Mouse (Mus musculus) bone marrow macrophage, adult 2 months (primary cell): ENCODE results near the gene Haus2. TPM values are rescaled to one million over a fixed set of nuclear protein-coding genes. Genes with fewer than 3 reads are reported as not detected.

ENCODE experiments used
- H3K27ac ChIP-seq: 2 replicates; pipeline ENCODE4 v1.5.1; 2012; ENCODE audit warnings: low read depth, low read length; ENCODE audit not compliant: insufficient read depth
- H3K4me1 ChIP-seq: 2 replicates; pipeline ENCODE4 v1.6.1; 2012; ENCODE audit warnings: low read length; ENCODE audit not compliant: control insufficient read depth, insufficient read depth
- H3K4me3 ChIP-seq: 2 replicates; pipeline ENCODE4 v1.5.1; 2012; ENCODE audit warnings: mild to moderate bottlenecking, low read length, moderate library complexity; ENCODE audit not compliant: insufficient read depth
- CTCF ChIP-seq: IDR thresholded peaks from 2 replicates; pipeline ENCODE4 v1.5.1; 2012; ENCODE audit warnings: low read depth, mild to moderate bottlenecking, low read length, moderate library complexity
- POLR2A ChIP-seq: IDR thresholded peaks from 2 replicates; pipeline ENCODE4 v1.6.1; 2012; ENCODE audit warnings: mild to moderate bottlenecking, low read depth, low read length, borderline replicate concordance
- polyA plus RNA-seq: library from polyadenylated mRNA; stranded (reverse); fragments of >200 nt; gene quantifications from 2 replicates; pipeline ENCODE4 v1.2.4, GENCODE M21; 2012; ENCODE audit not compliant: missing spikeins, insufficient read depth, insufficient read length

The Haus2 gene
- polyA plus RNA-seq, 1 experiment: 10.3 TPM

DNA sequence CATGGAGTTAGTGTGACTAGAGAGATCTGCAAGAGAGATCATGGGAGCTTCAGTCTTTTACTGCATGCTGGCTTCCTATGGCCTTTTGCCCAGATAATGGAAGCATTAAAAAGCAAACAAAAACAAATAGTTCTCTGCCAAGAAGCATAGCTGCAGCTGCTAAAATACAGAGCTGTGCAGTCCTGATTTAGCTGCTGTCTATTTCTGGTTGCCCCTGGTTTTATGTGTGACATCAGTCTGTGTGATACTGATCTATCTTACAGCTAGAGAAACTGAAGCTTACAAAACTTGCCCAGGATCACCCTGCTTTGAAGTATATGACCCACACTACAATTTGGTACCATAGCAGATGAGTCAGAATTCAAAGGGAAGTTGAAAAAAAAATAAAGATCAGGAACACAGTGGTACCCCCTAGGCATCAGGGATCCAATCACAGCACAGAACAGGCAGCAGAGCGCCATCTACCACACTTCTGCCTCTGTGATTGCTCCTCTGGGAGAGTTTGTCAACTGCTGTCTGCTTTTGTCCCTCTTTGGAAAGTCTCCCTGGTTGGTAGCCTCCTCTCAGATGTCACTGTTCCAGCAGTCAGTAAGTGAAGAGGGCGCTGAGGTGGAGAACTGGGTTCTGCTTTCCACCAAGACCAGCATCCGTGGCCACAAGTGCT, 54.4 kb downstream of the Haus2 start:
- H3K4me3 ChIP-seq: no peak overlapping the region
- peaks cover 46% of the 10 kb centered on the region for H3K4me1 ChIP-seq
- H3K27ac ChIP-seq: no peak overlapping the region
- TF ChIP-seq CTCF: peak; percentile 7; the same call in 1 of the 2 replicates
- TF ChIP-seq POLR2A: no peak

DNA sequence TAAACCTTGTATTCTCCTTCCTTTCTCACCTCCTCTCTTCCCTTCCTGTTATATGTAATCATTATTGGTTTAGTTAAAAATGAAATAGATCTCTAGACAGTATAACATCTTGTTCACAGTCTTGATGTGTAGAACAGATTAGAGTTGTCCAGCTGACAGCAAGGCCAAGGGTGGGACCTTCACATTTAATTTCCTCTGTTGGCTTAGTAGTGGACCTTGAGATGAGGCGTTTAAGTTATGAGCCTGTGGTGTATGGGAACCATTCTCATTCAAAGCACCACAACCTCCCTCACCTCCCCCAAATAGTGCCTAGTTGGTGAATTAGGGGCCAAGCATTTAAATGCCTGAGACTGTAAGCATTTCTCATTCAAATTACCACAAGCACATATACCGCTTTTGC, 58.3 kb downstream of the Haus2 start:
- Histone ChIP-seq H3K4me1 (peaks cover 21% of the 10 kb centered on the region), H3K4me3 (no peak overlapping the region), H3K27ac (no peak overlapping the region)
- TF ChIP-seq POLR2A (no peak), CTCF (no peak)

DNA sequence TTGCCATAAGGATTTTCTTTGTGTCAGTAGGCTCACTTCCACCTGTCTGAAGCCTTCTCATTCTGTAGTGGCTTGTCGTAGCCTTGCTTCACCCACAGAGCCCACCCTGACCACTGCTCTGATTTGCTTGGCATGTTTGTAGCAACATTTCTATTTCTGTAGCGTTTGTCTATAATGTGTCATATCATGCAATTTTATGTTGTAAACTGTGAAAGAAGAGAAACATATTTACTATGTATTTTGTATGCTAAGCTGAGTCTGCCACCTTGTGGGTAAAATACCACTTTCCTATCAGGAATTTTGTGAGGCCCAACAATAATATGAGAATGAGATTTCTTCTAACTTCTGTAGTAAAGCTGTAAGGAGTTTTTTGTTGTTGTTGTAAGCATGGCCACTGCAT, 61.1 kb downstream of the Haus2 start:
- H3K27ac ChIP-seq: no peak overlapping the region
- peaks cover 8% of the 10 kb centered on the region for H3K4me1 ChIP-seq
- no peak overlapping the region for H3K4me3 ChIP-seq
- TF ChIP-seq CTCF (no peak), POLR2A (no peak)

Other genes starting within 250 kb of the Haus2 start
- 10.4 and 15.5 TPM in 2 replicates for gene Ganc, start 205.5 kb upstream of the Haus2 start, polyA plus RNA-seq
- gene Tmem87a, start 205.3 kb upstream of the Haus2 start, polyA plus RNA-seq: 35.3 and 37.1 TPM in 2 replicates
- 0.45 TPM in 1 of 2 replicates, not detected in the other for gene Capn3, start 153.4 kb upstream of the Haus2 start, polyA plus RNA-seq
- gene Zfp106, start 45.5 kb upstream of the Haus2 start, polyA plus RNA-seq: 66.2 and 79.1 TPM in 2 replicates
- gene Snap23, start 41.7 kb upstream of the Haus2 start, polyA plus RNA-seq: 248 and 266 TPM in 2 replicates
- 17.5 and 18.3 TPM in 2 replicates for gene Lrrc57, start 137 bp downstream of the Haus2 start, polyA plus RNA-seq
- 71.4 and 75.3 TPM in 2 replicates for gene Stard9, start 19.7 kb downstream of the Haus2 start, polyA plus RNA-seq
- 12.2 and 15.7 TPM in 2 replicates for gene Cdan1, start 240.7 kb downstream of the Haus2 start, polyA plus RNA-seq
- 4.4 and 4.9 TPM in 2 replicates for gene Ttbk2, start 241.2 kb downstream of the Haus2 start, polyA plus RNA-seq